Mouse (Mus musculus): ENCODE measurements around the gene Efna2.

Efna2 gene

DNA sequence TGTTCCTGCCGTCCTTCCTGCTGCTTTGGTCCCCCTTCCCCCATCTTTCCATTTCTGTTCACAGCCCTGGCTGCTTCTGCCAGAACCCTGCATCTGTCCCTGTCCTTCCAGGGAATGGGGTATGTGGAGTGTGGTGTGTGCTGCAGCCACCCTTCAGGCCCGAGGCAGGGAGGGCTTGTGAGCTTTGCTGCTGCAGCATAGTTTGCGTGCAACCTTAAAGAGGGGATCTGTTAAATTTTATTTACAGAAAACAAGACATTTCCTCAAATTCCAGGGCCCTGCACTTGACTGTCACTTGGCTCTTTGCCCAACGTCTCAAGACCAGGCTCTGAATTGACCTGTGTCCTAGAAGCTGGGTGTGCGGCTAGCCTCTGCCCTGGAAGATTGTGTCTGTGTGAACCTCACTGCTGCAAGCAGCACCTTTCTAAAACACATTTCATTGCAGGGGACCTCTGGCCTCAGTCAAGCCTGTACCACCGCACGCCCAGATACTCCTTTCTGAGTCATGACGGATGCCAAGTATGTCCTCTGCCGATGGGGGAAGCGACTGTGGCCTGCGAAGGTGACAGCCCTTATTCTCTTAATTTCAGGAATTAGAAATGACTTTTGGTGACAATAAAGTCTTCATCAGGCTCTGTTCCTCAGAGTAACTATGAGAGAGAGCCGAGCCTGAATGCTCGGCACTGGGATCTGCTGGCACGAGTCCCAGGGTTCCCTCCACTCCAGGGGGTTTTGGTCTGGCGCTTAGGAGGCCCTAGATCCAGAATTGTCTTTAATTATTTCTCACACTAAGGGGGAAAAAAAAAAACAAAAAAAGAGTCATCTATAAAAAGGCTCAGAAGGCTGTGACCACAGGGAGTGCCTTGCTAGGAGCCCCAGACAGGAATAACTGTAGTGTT is 48.8 kb downstream of the Efna2 start:
- DNase-seq (ENCODE audit: low read depth, low spot score), result no peak

DNA sequence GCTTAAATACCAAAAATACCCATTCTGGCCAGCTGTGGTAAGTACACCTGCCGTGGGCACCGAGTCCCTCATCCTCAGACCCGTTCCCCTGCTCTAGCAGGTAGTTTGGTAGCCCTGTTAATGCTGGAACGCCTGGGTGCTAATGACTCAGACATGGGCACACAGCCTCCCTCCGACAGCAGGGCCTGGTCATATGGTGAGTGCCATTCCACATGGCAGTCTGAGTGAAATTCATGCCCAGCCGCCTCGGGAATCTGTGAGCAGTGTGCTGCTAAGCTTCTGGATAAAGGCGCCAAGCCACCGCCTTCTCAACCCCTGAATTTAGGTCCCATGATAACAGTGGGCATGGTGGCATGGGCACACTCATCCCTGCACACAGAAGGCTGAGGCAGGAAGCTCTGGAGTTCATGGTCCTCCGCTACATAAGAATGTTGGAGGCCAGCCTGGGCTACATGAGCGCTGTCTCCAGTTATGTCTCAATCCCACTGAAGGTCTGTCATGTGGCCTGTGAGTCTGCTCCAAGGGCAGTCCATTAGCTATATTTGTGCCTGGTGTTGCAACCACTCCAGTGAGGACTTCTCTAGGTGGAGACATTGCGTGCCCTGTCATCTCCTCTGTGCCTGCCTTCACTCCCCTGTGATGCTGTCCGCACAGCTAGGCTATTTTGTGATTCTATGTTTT is 57.0 kb downstream of the Efna2 start:
- no peak for DNase-seq (ENCODE audit: low read depth, low spot score)

DNA sequence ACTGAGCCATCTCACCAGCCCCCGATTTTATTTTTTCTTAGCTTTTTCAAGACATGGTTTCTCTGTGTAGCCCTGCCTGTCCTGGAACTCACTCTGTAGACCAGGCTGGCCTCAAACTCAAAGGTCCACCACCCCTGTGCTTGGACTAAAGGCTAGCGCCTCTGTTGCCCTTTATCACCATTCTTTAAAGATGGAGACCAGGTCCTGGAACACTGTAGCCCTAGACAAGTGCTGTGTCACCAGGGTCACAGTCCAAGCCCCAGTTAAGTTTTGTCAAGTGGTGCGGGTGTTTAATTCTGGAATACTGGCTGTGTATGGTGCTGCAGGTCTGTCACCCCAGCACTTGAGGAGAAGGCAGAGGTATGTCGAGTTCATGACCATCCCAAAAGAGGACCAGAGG is 57.7 kb downstream of the Efna2 start:
- DNase-seq (ENCODE audit: low read depth, low spot score), result no peak

- DNase-seq (ENCODE audit: low read depth, low spot score), result no peak
These were observed 59.0 kb downstream of the Efna2 start for GRCm38 (mm10) chr10:80238306-80238705.

Measured in CD4-positive, CD25-positive, alpha-beta regulatory T cell, adult 2 months (primary cell).